ENCODE assay signal across 16 mouse cellular contexts in genomic region chr15:79135783-79136575, GRCm38 (mm10). TPM values are rescaled to one million over a fixed set of nuclear protein-coding genes. Genes with fewer than 3 reads are reported as not detected.
DNase-seq lines count a peak whose midpoint lies in the region; ATAC-seq and TF ChIP-seq lines count a peak whose summit lies in the region.
"Had no signal": no experiment of that assay in that cellular context is flagged by ENCODE, and none has a peak within 500 bp of the region (broad histone marks: within the 10 kb centered on the region; RNA-seq: fewer than 3 reads in every experiment).

No protein-coding gene starts in this region.

- no peak overlapping the region for H3K4me3 ChIP-seq in lung, embryonic 14.5 days (ENCODE audit: low read depth, low read length)
- no peak overlapping the region for H3K4me3 ChIP-seq in limb, embryonic 10.5 days
- no peak overlapping the region for H3K4me3 ChIP-seq in forebrain, embryonic 15.5 days
- H3K4me3 ChIP-seq: gastrocnemius, adult 2 months; hindbrain, embryonic 15.5 days; liver, embryonic 12.5 days; neural tube, embryonic 13.5 days had no signal

- no peak overlapping the region for H3K4me2 ChIP-seq in lung, embryonic 14.5 days
- H3K4me2 ChIP-seq in forebrain, embryonic 15.5 days (replicated peaks), result no peak overlapping the region
- H3K4me2 ChIP-seq: hindbrain, embryonic 15.5 days; liver, embryonic 12.5 days; neural tube, embryonic 13.5 days had no signal

- ATAC-seq in lung, embryonic 14.5 days (ENCODE audit: insufficient read depth), result peak; percentile 23; the same call in 1 of the 2 replicates
- ATAC-seq in forebrain, embryonic 15.5 days (replicated peaks), result no peak
- ATAC-seq: forebrain, embryonic 14.5 days; liver, embryonic 12.5 days had no signal

- no peak for TF ChIP-seq CTCF in lung, embryonic 14.5 days (IDR thresholded peaks at IDR 0.05; ENCODE audit: low read depth)

- DNase-seq in lung, embryonic 14.5 days, result peak; percentile 31
- no peak for DNase-seq in lung, postnatal 14 days
- peak; percentile 12 for DNase-seq in forelimb bud, embryonic 11.5 days (ENCODE audit: low read depth, low spot score)
- DNase-seq in kidney, adult 8-10 months, result peak; percentile 42 to 47
- DNase-seq in limb, embryonic 10.5 days (ENCODE audit: low spot score), result no peak
- no peak for DNase-seq in frontal cortex, adult 2 months (ENCODE audit: extremely low spot score in 1 of 2, low spot score in 1 of 2)
- DNase-seq: adrenal gland, adult 8-10 months; cerebellum, adult 2 months; gastrocnemius, adult 2 months; heart, adult 11 months; thymus, adult 2 months had no signal

- no peaks in the 10 kb centered on the region for H3K9me3 ChIP-seq in lung, embryonic 14.5 days (ENCODE audit: low read depth, low read length)
- H3K9me3 ChIP-seq in limb, embryonic 10.5 days (replicated peaks), result no peaks in the 10 kb centered on the region
- H3K9me3 ChIP-seq in forebrain, embryonic 15.5 days, result no peaks in the 10 kb centered on the region
- H3K9me3 ChIP-seq: hindbrain, embryonic 15.5 days; liver, embryonic 12.5 days; neural tube, embryonic 13.5 days had no signal

- no peak overlapping the region for H3K27ac ChIP-seq in lung, embryonic 14.5 days (ENCODE audit: low read depth)
- peak overlapping the region; percentile 58 for H3K27ac ChIP-seq in limb, embryonic 10.5 days
- no peak overlapping the region for H3K27ac ChIP-seq in forebrain, embryonic 15.5 days (replicated peaks)
- H3K27ac ChIP-seq: gastrocnemius, adult 2 months; hindbrain, embryonic 15.5 days; liver, embryonic 12.5 days; neural tube, embryonic 13.5 days had no signal

- H3K9ac ChIP-seq in lung, embryonic 14.5 days, result no peak overlapping the region
- H3K9ac ChIP-seq in forebrain, embryonic 15.5 days (replicated peaks), result no peak overlapping the region
- H3K9ac ChIP-seq: hindbrain, embryonic 15.5 days; liver, embryonic 12.5 days; neural tube, embryonic 13.5 days had no signal

- WGBS in lung, embryonic 14.5 days, result 61% methylated on average over 11 of the region's 11 CpGs
- WGBS in limb, embryonic 10.5 days, result 79% methylated on average over 11 of the region's 11 CpGs
- 55% methylated on average over 11 of the region's 11 CpGs for WGBS in forebrain, embryonic 15.5 days

- H3K36me3 ChIP-seq in lung, embryonic 14.5 days (ENCODE audit: insufficient read depth), result peaks cover 36% of the 10 kb centered on the region
- H3K36me3 ChIP-seq in limb, embryonic 10.5 days, result peaks cover 32% of the 10 kb centered on the region
- peaks cover 24% of the 10 kb centered on the region; the same call in 1 of the 2 replicates for H3K36me3 ChIP-seq in forebrain, embryonic 15.5 days

- H3K27me3 ChIP-seq in lung, embryonic 14.5 days (ENCODE audit: insufficient read depth, low read length), result no peaks in the 10 kb centered on the region
- H3K27me3 ChIP-seq in limb, embryonic 10.5 days (ENCODE audit: low read depth, poor library complexity, severe bottlenecking), result no peaks in the 10 kb centered on the region
- H3K27me3 ChIP-seq in forebrain, embryonic 15.5 days, result no peaks in the 10 kb centered on the region
- H3K27me3 ChIP-seq: hindbrain, embryonic 15.5 days; neural tube, embryonic 13.5 days had no signal

- no peaks in the 10 kb centered on the region for H3K4me1 ChIP-seq in lung, embryonic 14.5 days (ENCODE audit: insufficient read depth)
- H3K4me1 ChIP-seq in limb, embryonic 10.5 days, result peaks cover 20% of the 10 kb centered on the region
- peaks cover 6% of the 10 kb centered on the region for H3K4me1 ChIP-seq in forebrain, embryonic 15.5 days

RNA-seq across cellular contexts. Expression of gene Polr2f, which starts 4.8 kb away (rescaled TPM):
- polyA plus RNA-seq in lung, embryonic 14.5 days (2014; fragmentation: Nextera tagmentation; extraction: Ambion mirVana), result 315 and 325 TPM in 2 replicates
- 351 and 426 TPM in 2 replicates for polyA plus RNA-seq in limb, embryonic 10.5 days (2016; fragmentation: Nextera tagmentation; extraction: Ambion mirVana)
- polyA plus RNA-seq in forebrain, embryonic 15.5 days (2015; fragmentation: Nextera tagmentation; extraction: Ambion mirVana), result 293 and 308 TPM in 2 replicates
- 159 and 176 TPM in 2 replicates for polyA plus RNA-seq in frontal cortex, adult 2 months (2012; rRNA removed)

RNA-seq across cellular contexts. Expression of gene 1700088E04Rik, which starts 5.1 kb away (rescaled TPM):
- polyA plus RNA-seq in lung, embryonic 14.5 days (2014; fragmentation: Nextera tagmentation; extraction: Ambion mirVana), result 6.0 and 7.1 TPM in 2 replicates
- polyA plus RNA-seq in limb, embryonic 10.5 days (2016; fragmentation: Nextera tagmentation; extraction: Ambion mirVana), result 5.2 and 5.7 TPM in 2 replicates
- 11.9 and 16.8 TPM in 2 replicates for polyA plus RNA-seq in forebrain, embryonic 15.5 days (2015; fragmentation: Nextera tagmentation; extraction: Ambion mirVana)
- polyA plus RNA-seq in frontal cortex, adult 2 months (2012; rRNA removed), result 15.0 and 18.6 TPM in 2 replicates

RNA-seq across cellular contexts. Expression of gene Micall1, which starts 27.3 kb away (rescaled TPM):
- 7.5 and 9.0 TPM in 2 replicates for polyA plus RNA-seq in lung, embryonic 14.5 days (2014; fragmentation: Nextera tagmentation; extraction: Ambion mirVana)
- polyA plus RNA-seq in limb, embryonic 10.5 days (2016; fragmentation: Nextera tagmentation; extraction: Ambion mirVana), result 6.8 and 9.7 TPM in 2 replicates
- 8.0 and 9.7 TPM in 2 replicates for polyA plus RNA-seq in forebrain, embryonic 15.5 days (2015; fragmentation: Nextera tagmentation; extraction: Ambion mirVana)
- 22.2 and 23.8 TPM in 2 replicates for polyA plus RNA-seq in frontal cortex, adult 2 months (2012; rRNA removed)

RNA-seq across cellular contexts. Expression of gene Sox10, which starts 29.1 kb away (rescaled TPM):
- 0.37 and 0.79 TPM in 2 replicates for polyA plus RNA-seq in lung, embryonic 14.5 days (2014; fragmentation: Nextera tagmentation; extraction: Ambion mirVana)
- polyA plus RNA-seq in limb, embryonic 10.5 days (2016; fragmentation: Nextera tagmentation; extraction: Ambion mirVana), result 0.75 and 1.8 TPM in 2 replicates
- 1.7 and 1.9 TPM in 2 replicates for polyA plus RNA-seq in forebrain, embryonic 15.5 days (2015; fragmentation: Nextera tagmentation; extraction: Ambion mirVana)
- polyA plus RNA-seq in frontal cortex, adult 2 months (2012; rRNA removed), result 55.2 and 61.4 TPM in 2 replicates

Comparison
In these comparisons a context has a peak if more than half of its experiments do, and no peak if none do; other contexts are left out.
1. DNase-seq: peak in lung, embryonic 14.5 days (single experiment), forelimb bud, embryonic 11.5 days (single experiment) and kidney, adult 8-10 months (2 of 2); none in lung, postnatal 14 days (single experiment), limb, embryonic 10.5 days (single experiment) and frontal cortex, adult 2 months (0 of 2).